Mouse (Mus musculus): Measurements from ENCODE around the gene Gpr83. TPM values are rescaled to one million over a fixed set of nuclear protein-coding genes. Genes with fewer than 3 reads are reported as not detected.

Gene Gpr83
- under 1 TPM; 0.47 to 0.55 TPM for total RNA-seq (2023)

GRCm38 (mm10) chr9:14859868-14860639, at the start of gene Gpr83:
TSS of gene Gpr83 (plus strand) at chr9:14860210.

GRCm38 (mm10) chr9:14903581-14904378, 43.8 kb downstream of the Gpr83 start, which contains the start of gene Izumo1r:
TSS of gene Izumo1r (minus strand) at chr9:14903949.

Other genes with a start within 250 kb of the Gpr83 start
- under 1 TPM; 0.09 to 0.47 TPM for gene Amotl1, start 215.2 kb upstream of the Gpr83 start, total RNA-seq (2023)
- gene Piwil4, start 119.5 kb upstream of the Gpr83 start, total RNA-seq (2023), result under 1 TPM in 1 of 2 experiments, not detected in 1; 0.33 TPM
- gene Fut4, start 107.8 kb upstream of the Gpr83 start, total RNA-seq (2023), result 10 to 100 TPM; 19.8 to 21.0 TPM
- not detected for gene 1700012B09Rik, start 89.2 kb upstream of the Gpr83 start, total RNA-seq (2023)
- 10 to 100 TPM; 30.7 to 31.9 TPM for gene Mre11a, start 75.6 kb upstream of the Gpr83 start, total RNA-seq (2023)
- gene Ankrd49, start 75.4 kb upstream of the Gpr83 start, total RNA-seq (2023), result 10 to 100 TPM; 24.3 to 26.0 TPM
- gene Izumo1r, start 43.7 kb downstream of the Gpr83 start, total RNA-seq (2023), result not detected
- gene Panx1, start 185.3 kb downstream of the Gpr83 start, total RNA-seq (2023), result 10 to 100 TPM; 52.2 to 56.1 TPM